Mouse (Mus musculus) embryo, embryonic 9.5 days (tissue): ENCODE measurements around the gene Olfr1090.

ENCODE experiments used
- DNase-seq: peaks from one replicate; pipeline ENCODE4 v3.0.0-alpha.2; 2017; ENCODE audit errors: extremely low spot score

Gene Olfr1090

GRCm38 (mm10) chr2:86758893-86759292, at the start of gene Olfr1090:
TSS of gene Olfr1090 (minus strand) at chr2:86758993.
- DNase-seq = no peak

- DNase-seq = no peak
These were observed 23.4 kb upstream of the Olfr1090 start, which contains the start of gene Olfr1093 for GRCm38 (mm10) chr2:86782179-86782578. TSS of gene Olfr1093 (plus strand) at chr2:86782479.

GRCm38 (mm10) chr2:86761050-86761449, 2.3 kb upstream of the Olfr1090 start:
- no peak for DNase-seq

- no peak for DNase-seq
These were observed 25.2 kb downstream of the Olfr1090 start, which contains the start of gene Olfr1089 for GRCm38 (mm10) chr2:86733601-86734000. TSS of gene Olfr1089 (minus strand) at chr2:86733701.
